Mouse (Mus musculus) frontal cortex, adult 2 months (tissue): ENCODE results near the gene Fam166a. TPM values are rescaled to one million over a fixed set of nuclear protein-coding genes. Genes with fewer than 3 reads are reported as not detected.

Experiments
- DNase-seq, 2 experiments: peaks; one replicate each; pipeline ENCODE4 v3.0.0; 2022; ENCODE audit warnings: low spot score in 1 of 2; ENCODE audit errors: extremely low spot score in 1 of 2
- polyA plus RNA-seq: library from polyadenylated mRNA; depleted of rRNA; stranded (reverse); fragments of >200 nt; gene quantifications from 2 replicates; pipeline ENCODE4 v1.2.3, GENCODE M21; 2012

The Fam166a gene
- polyA plus RNA-seq, 1 experiment = 0.16 TPM

DNA sequence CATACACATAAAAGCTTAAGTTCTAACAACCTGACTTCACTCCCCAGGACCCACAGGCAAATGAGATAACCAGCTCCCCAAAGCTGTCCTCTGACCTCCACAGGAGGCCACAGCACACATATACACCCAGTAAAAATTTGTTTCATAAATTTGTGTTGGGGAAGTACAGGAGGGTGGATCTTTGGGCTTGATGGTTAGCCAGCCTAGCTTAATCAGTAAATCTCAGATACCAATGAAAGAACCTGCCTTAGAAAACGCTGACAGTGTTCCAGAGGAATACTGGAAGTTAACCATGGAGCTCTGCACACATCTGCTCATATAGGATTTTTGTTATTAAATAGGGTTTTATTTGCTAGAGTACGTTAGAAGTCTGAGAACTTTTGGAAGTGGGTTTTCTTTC, 879 bp upstream of the Fam166a start:
- no peak for DNase-seq

DNA sequence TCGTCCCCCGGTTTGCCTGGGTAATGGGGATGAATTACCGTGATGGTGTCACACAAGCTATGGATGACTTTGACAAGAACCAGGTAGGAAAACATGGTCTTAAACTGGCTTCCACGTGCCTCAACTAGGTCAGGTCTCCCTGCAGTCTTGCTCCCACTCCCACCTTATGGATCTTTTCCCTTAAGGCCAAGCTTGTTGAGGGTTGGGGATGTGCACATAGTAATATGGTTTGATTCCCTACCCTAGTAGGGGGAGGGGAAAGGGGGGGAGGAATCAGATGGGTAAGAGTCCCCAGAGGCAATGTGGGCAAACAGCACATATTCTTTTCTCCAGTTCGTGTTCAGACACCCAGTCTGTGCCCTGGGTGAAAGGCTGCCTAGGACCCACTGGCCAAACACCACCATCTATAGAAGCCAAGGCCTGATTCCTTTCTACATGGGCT, 2.8 kb downstream of the Fam166a start:
- DNase-seq = no peak

DNA sequence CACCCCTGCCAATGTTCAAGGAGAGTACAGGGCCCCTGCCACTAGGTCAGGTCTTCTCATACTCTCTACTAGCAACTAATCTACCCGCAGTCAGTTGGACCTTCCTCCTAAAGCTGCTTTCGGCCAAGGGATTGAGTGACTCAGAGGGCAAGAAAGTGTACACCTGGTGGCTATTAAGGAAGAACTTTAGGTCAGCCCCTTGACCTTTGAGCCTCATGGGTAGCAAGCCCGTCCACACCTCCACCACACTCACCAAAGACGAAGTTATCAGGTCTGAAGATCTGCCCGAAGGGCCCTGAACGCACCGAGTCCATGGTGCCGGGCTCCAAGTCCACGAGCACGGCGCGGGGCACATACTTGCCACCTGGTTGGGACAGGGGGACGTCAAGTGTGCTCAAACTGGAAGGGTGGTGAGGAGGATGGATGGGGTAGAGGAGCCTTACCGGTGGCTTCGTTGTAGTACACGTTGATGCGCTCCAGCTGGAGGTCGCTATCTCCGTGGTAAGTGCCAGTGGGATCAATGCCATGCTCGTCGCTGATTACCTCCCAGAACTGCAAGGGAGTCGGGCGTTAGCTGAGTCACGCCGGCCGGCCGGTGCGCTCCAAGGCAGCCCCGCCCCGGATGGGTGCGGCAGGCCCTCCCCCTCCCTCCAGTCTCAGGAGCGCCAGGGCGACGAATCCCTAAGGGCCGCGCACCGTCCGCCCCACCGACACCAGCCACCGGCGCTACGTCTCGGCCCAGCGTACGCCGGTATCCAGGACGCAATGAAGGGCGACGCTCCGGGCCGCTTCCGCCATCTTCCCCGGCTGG, 5.3 kb downstream of the Fam166a start:
- DNase-seq = peak in 1 of 2 experiments; percentile 77

DNA sequence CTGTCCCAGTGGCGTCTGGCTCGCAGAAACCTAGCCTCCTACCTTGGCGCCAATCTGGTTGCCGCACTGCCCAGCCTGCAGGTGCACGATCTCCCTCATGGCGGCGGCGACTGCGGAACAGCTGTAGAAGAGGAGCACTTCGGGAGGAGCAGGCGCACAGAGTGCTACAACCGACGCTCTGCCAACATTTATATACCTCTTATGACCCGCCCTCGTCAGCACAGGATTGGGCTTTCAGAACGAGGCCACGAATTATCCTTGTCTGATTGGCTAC, 5.9 kb downstream of the Fam166a start, which contains the start of gene Tubb4b:
Tubb4b (minus strand) TSS at position 211 of the 274 bp plus-strand sequence.
- no peak for DNase-seq

DNA sequence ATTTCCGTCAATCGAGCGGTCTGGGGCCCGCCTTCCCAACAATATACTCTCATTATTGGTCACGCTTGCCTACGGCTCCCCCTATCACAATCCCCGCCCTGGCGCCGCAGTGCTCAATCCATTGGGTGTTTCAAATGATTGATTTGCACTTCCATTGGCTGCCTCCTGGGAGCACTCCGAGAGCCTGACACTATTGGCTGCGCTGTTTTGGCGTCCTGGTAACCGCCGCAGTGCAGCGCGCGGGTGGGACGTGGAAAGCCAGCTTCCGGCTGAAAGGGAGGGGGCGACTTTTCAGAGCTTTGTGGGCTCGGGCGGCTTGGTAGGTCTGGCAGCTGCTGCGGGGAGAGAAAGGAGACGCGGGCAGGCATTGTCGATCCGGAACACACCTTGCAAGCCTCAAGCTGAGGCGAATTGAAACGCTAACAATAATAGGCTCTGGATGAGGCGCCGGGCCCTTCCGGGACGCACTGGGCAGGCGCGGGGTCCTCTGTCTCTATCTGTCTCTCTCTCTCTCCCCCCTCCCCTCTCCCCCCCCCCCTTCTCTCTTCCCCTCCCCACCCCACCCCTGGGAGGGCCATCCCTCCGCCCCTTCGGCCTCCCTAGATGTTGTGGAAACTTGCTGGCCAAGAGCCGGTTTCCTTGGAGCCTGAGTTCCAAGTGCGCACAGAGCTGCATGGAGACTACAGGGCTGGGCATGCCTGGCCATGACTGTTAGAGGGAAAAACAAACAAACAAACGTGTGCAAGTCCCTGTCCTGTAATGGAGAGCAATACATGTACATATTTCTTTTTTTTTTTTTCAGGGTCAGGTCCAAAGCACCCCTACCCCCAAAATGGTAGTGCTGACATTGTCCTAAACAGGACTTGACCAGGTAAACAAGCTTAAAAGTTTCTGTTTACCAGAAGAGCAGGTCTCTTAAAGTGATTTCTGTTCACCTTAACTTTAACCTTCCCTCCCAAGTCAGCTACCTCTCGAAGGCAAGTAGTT, 6.5 kb downstream of the Fam166a start:
- DNase-seq = peak; percentile 99 to 100

DNA sequence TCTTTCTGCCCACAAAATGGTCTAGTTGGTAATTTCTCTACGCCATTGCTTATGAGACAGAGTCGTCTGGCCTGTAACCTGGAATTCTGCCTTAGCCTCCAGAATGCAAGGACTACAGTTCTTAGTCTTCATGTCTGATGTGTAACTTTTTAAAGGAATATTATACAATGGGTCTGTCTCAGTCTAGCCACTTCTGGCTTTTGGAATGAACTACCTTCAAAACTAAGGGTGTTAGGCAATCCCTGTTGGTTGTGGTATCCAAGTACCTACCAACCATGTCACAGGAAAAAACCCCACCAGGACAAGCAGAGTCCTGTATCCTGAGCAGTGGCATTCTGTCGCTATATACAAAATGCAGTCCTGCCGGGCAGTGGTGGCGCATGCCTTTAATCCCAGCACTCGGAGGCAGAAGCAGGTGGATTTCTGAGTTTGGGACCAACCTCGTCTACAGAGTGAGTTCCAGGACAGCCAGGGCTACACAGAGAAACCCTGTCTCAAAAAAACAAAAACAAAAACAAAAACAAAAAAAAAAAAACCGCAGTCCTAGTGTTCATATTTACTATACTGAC, 7.3 kb downstream of the Fam166a start:
- no peak for DNase-seq

DNA sequence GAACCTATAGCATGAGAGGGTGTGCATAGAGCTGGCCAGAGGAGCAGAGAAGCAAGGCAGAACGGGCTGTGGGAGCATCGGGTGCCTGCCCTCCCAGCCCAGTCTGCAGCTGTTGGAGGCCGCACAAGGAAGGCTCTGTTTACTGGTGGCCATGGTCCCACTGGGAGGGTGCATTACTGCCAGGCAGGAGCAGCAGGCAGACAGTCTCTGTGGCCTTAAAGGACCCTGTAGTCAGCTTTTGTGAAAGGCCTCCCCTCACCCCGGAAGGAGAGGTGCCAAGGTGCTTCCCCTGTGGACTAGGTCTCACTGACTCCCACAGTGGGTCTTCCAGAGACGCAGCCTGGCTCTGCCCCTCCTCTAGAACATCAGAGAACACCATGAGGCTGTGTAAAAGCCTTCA, 8.3 kb downstream of the Fam166a start:
- DNase-seq = peak in 1 of 2 experiments; percentile 49

DNA sequence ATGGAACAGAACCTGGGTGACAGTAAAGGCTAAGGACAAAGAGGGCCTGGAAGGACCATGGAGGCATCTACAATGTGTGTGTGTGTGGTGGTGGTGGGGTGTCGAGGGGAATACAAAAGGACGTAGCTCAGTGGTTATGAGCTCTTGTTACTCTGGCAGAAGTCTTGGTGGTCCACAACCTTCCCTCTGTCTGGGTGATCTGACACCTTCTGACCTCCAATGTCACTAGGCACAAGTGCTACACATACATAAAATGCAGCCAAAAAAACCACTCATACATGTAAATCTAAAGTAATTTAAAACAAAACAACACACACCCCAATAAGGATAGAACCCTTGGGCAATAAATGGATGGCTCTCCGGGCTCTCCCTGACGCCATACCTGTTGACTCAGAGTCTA, 8.9 kb downstream of the Fam166a start:
- no peak for DNase-seq

DNA sequence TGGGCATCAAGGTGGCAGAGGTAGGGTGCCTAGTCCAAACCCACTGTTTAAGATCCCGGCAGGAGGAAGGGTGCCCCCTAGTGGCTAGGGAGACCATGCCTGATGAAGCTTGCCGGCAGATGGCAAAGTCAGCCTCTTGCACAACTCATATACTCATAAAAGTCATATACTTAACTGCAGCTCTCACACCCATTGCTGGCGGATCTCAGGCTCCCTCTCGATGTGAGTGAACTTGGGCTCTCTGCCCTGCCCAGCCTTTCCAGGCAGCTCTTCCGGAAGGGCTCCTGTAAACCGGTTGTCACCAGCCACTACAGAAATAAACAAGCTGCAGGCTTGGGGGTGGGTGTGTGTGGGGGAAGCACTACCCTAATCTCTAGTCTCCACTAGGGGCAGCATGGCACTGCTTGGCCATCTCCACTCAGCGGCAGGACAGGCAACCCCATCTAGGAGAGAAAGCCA, 9.9 kb downstream of the Fam166a start:
- peak; percentile 78 to 90 for DNase-seq

DNA sequence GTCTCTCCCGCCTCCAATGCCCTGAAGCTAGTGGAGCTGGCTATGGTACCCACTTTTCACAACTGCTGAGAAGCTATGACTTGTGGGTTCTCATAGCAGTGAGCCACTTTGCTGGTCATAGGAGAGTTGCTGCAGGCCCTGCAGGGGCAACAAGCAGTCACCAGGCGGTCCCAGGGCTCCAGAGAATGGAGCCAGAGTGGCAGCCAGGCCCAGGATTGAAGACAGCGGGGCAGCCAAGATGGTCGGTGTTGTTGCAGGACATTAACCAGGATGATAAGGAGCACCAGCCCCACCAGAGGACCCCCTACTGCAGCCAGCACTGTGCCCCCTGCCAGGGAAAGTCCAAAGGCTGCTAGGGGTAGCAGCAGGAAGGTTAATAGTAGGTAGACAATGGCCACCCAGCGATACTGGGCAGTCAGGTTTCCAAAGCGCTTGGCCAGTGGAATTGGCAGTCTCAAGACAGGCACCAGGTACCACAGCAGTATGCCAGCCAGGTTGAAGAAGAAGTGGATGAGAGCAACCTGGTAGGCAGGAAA, 10.5 kb downstream of the Fam166a start:
- no peak for DNase-seq

DNA sequence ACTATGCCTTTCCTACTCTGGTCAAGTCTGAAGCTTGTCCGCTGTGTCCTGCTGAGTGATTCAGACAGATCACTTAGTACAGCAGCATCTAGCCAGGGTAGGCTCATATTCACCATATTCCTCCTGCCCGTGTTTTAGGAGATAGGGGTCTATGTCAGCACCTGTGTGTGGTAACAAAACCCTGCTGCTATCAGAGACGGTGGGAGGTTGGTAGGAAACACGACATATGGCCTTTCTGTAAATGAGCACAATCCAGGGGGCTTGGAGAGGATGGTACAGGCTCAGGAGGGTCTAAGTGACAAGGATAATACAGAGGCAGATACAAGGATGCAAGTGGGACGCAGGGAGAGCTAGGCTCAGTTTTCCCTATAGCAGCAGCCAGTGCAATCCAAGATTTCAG, 11.0 kb downstream of the Fam166a start:
- no peak for DNase-seq

DNA sequence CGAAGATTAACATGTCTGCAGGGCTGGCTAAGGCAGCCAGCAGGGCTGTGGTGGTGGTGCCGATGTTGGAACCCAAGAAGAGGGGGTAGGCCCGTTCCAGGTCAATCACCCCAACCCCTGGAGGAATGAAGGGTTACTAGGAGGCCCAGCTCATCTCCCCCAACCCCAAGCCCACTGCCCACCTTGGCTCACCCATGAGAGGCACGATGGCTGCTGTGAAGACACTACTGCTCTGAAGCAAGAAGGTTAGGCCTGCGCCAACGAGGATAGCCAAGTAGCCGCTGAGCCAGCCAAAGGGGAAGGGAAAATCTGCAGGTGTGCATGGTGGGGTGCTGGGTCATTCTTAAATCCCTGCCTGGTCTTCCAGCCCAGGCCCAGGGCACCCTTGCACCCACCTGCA, 12.0 kb downstream of the Fam166a start:
- DNase-seq = no peak

DNA sequence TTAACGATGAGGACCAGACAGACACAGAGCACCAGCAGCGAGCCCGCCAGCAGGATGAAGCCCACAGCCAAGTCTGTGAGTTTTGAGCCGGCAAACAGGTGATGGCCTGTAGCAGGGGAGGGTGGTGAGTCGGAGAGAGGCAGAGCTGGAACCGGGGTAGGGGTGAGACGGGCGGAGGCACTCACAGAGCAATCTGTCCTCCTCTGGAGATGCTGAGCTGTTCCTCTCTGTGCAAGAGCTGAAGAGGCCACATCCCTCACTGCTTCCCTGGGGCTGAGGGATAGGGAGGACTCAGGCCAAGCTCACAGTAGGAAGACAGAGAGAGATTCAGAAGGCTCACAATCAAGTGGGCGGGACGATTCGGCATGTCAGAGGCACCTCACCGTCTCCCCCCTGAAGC, 12.5 kb downstream of the Fam166a start:
- no peak for DNase-seq

DNA sequence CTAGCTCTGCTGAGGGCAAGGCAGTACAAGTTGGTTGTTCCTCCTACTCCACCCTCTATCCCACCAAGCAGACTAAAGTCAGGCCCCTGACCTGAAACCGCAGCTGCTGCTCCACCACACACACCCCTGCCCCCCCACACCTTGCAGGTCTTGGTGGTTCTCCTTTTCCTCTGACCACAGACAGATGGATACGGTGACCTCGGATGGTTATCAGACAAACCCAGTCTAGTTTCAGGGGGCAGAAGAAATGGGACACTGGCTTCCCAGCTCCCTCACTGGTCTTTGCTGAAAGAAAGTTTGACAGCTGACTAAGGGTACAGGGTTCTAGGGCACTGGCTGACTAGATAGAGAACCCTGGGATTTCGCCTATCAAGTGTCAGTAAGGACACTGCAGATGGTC, 14.9 kb downstream of the Fam166a start:
- DNase-seq = no peak

DNA sequence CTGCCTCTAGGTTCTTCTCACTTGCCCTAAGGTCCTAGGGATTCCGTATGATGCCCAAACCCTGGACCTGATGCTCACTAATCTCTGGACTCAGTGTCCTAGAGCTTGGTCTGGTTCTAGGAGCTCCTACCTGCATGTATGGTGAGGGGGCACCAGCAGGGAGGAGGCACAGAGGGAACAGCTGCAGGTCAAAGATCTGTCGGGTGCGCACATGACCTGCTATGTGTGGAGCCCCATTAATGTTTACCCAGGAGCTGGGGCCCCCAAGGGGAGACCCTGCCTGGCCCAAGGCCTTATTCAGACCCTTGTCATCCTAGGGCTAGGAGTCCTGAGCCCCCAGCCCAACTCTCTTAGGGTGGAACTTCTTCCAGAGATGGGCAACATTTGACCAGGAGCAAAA, 15.5 kb downstream of the Fam166a start, which contains the start of gene Slc34a3:
Slc34a3 (minus strand) TSS at position 315 of the 400 bp plus-strand sequence.
- DNase-seq = no peak

DNA sequence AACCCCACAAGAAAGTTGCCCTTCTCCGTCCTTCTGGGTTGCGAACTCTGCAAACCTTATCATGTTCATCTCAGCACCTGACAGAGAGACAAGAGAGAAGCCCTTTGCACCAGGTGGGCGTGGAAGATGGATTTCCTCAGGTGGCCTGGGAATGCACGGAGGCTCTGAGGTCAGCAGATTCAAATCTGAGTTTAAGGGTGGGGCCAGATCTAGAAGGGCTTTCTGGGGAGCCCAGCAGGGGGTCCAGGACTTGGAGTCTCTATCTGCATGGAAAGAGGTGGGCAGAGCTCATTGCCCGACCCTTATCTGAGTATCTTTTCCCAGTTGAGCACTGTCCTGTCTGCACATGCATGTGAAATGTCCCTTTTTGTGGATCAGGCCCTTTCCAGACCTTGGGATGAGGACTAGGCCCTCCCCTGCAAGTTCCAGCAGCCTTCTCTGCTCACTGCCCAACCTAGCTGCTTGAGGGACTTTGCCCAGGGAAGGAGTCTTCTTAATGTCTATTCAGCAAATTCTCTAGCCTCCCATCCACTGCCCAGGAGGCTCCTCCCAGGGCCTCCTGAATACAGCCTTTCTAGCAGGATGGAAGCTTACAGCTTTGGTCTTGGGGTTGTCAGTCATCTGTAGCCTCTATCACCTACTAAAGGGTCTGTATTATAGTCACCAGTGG, 16.1 kb downstream of the Fam166a start:
- no peak for DNase-seq

DNA sequence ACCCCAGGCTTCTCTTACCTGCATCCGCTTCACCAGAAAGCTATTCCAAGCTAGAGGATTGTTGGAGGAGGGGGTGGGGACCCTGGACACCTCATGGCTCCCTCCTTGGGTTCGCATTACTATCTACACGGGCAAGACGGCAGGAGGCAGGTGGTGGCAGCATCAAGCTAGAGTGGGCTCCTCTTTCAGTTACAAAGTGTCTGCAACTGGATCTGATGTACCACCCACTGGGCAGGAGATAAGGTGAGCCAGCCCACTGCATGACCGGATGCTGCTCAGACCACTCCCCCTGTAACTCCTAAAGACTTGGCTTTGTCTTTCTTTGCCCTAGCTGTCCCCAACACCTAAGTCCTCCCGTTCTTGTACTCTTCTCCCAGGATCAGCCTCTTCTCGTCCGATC, 18.1 kb downstream of the Fam166a start, which contains the start of gene Rnf224:
Rnf224 (minus strand) TSS at position 174 of the 400 bp plus-strand sequence.
- DNase-seq = no peak

DNA sequence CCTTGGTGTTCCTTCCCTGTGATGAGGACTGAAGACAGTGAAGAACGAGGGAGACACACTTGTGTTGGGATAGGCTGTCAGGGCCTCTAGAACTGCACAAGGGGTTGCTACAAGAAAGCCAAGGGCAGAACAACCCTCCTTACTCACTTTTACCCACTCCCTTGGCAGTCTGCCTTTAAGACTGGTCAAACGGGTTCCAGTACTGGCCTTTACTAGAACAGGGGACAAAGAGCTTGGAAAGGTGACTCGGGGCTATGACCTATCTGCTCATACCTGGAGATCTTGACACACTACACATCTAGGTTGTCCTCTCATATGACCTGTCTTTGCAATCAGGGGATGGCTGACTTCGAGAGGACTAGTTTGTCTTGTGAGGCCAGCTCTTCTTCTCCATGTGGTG, 19.0 kb downstream of the Fam166a start:
- no peak for DNase-seq

DNA sequence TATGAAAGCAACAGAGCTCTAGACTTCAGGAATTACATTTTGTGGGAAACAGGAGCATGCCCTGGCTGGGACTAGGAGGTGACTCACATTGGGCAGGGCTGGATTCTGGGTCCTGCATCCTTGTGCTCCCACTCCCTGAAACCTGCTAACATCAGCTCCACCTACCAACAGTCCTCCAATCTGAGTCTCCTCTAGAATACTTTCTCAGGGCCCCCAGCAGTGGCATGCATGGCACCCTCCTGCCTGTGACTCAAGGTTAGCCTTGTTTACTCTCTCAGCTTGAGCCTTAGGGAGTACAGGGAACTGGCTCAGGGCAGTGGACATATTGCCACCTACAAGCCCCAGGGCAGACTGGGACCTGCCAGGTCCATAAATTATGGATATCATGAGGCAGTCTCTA, 19.6 kb downstream of the Fam166a start:
- DNase-seq = no peak

DNA sequence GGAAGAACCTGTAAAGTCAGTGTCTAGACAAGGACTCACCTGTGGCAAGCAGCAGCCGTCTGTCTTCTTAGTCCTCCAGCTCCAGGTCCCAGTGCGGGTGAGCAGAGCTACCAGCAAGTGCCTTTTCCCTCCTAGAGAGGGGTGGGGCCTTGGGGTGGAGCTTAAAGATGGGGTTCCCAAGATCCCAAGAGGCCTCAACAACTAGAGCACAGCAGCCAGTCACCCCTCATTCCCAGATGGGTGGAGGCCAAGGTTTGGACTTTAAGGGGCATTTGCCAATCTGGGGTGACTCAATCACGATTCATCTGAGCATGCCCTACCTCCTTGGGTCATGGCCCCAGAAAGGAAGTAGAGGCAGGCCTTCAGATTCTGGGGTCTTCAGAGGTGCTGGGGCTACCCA, 21.2 kb downstream of the Fam166a start:
- DNase-seq = no peak
